Mouse (Mus musculus) bone marrow, adult 2 months (tissue): ENCODE measurements around the gene Stpg4.

ENCODE experiments used
- CTCF ChIP-seq: fragments of 200-500 bp; IDR thresholded peaks from 2 replicates; pipeline ENCODE4 v1.5.1; 2011; ENCODE audit warnings: low read length, control low read depth; ENCODE audit not compliant: control insufficient read depth, insufficient read depth
- POLR2A ChIP-seq: fragments of 200-500 bp; IDR thresholded peaks from 2 replicates; pipeline ENCODE4 v1.6.1; 2011; ENCODE audit warnings: low read depth, mild to moderate bottlenecking, control low read depth, low read length, borderline replicate concordance; ENCODE audit not compliant: control insufficient read depth

- no peak for TF ChIP-seq CTCF
- TF ChIP-seq POLR2A, result no peak
Measured at GRCm38 (mm10) chr17:87472879-87473278, 45.3 kb upstream of the Stpg4 start.
